Mouse (Mus musculus) intestine, embryonic 14.5 days (tissue): ENCODE measurements around the gene Rmdn2. TPM values are rescaled to one million over a fixed set of nuclear protein-coding genes. Genes with fewer than 3 reads are reported as not detected.

Experiments
- ATAC-seq: fragments of 200-750 bp; cut with Nextera tagmentation; replicated peaks from 2 replicates; pipeline ENCODE4 v1.8.0; 2017; ENCODE audit warnings: low read depth, moderate number of reproducible peaks, moderate TSS enrichment, moderate library complexity; ENCODE audit not compliant: low FRiP score, low TSS enrichment
- DNase-seq: peaks from one replicate; pipeline ENCODE4 v3.0.0-alpha.2; 2018; ENCODE audit warnings: low spot score
- H3K27ac ChIP-seq: fragments of 300-500 bp; sonication (generic); 2 replicates; pipeline ENCODE4 v1.5.1; 2014; ENCODE audit warnings: low read depth, mild to moderate bottlenecking, control low read depth
- H3K27me3 ChIP-seq: fragments of 300-500 bp; sonication (generic); replicated peaks from 2 replicates; pipeline ENCODE4 v1.6.1; 2014; ENCODE audit warnings: low read length, control low read depth; ENCODE audit not compliant: control insufficient read depth, insufficient read depth
- H3K36me3 ChIP-seq: fragments of 300-500 bp; sonication (generic); 2 replicates; pipeline ENCODE4 v1.6.1; 2014; ENCODE audit warnings: low read length, control low read depth; ENCODE audit not compliant: control insufficient read depth, insufficient read depth
- H3K4me1 ChIP-seq: fragments of 300-500 bp; sonication (generic); replicated peaks from 2 replicates; pipeline ENCODE4 v1.6.1; 2014; ENCODE audit warnings: low read length, control low read depth, mixed read lengths; ENCODE audit not compliant: control insufficient read depth, insufficient read depth
- H3K4me2 ChIP-seq: fragments of 300-500 bp; sonication (generic); 2 replicates; pipeline ENCODE4 v1.6.1; 2014; ENCODE audit warnings: low read length
- H3K4me3 ChIP-seq: fragments of 300-500 bp; sonication (generic); 2 replicates; pipeline ENCODE4 v1.5.1; 2014; ENCODE audit warnings: low read depth, low read length, control low read depth, mixed read lengths
- H3K9ac ChIP-seq: fragments of 300-500 bp; sonication (generic); 2 replicates; pipeline ENCODE4 v1.6.1; 2014; ENCODE audit warnings: mild to moderate bottlenecking, low read length
- H3K9me3 ChIP-seq: fragments of 300-500 bp; sonication (generic); 2 replicates; pipeline ENCODE4 v1.6.1; 2016; ENCODE audit warnings: low read length, control low read depth; ENCODE audit not compliant: control insufficient read depth
- WGBS: fragments of 180-500 bp; shearing (Covaris S2); extraction: QIAGEN DNeasy Blood & Tissue Kit; methylation state at CpG from one replicate; pipeline ENCODE4 v1.1.7; 2014; 5-methylcytosine and 5-hydroxymethylcytosine counted together
- polyA plus RNA-seq: library from polyadenylated mRNA; unstranded; fragments of >200 nt; fragmentation: Nextera tagmentation; extraction: Ambion mirVana; gene quantifications from 2 replicates; pipeline ENCODE4 v1.2.1, GENCODE M21; 2014

Gene Rmdn2
- polyA plus RNA-seq, 1 experiment from 2014 or later: 8.3 TPM

DNA sequence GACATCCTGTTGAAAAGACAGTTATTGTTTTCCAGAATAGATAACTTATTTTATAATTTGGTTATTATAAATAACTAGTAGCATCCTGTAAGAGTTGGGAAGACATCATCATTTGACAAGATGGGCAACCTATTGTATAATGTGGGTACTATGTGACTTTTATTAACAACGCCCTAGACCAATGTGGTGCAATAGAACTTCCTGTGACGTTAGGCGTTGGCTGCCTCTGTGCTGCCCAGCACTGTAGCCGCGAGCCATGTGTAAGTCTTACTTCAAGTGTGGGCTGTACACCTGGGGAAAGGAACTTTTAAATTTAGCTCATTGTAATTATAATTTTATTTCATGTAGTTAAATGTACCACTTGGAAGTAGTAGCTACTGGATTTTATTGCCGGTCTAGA lies 10.4 kb downstream of the Rmdn2 start:
- no peak overlapping the region for H3K4me3 ChIP-seq
- H3K27ac ChIP-seq: no peak overlapping the region
- no peak overlapping the region for H3K4me2 ChIP-seq
- H3K9me3 ChIP-seq: no peaks in the 10 kb centered on the region
- H3K4me1 ChIP-seq: no peaks in the 10 kb centered on the region
- H3K9ac ChIP-seq: no peak overlapping the region
- H3K36me3 ChIP-seq: no peaks in the 10 kb centered on the region
- WGBS: 94% methylated on average over 6 of the region's 6 CpGs
- no peak for ATAC-seq
- no peaks in the 10 kb centered on the region for H3K27me3 ChIP-seq
- DNase-seq: no peak

DNA sequence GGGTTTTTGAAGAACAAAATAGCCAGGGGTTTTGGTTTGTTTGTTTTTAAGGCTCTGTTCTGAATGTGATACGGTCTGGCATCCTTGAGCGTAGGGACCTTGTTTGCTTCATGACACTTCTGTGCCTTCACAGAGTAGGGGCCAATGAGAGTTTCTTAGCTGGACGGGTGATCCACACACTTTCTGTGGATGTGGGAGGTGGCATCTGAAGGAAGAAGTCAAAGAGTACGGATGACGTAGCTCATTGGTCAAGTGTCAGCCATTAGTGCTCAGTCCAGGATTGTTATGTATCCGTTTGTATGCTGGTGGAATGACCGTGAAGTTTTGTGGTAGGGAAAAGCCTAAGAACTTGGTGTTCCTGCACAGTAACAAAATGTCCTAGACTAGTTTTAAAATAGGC lies 10.9 kb downstream of the Rmdn2 start:
- Histone ChIP-seq H3K36me3 (no peaks in the 10 kb centered on the region), H3K4me2 (no peak overlapping the region), H3K27ac (no peak overlapping the region), H3K4me1 (no peaks in the 10 kb centered on the region), H3K9me3 (no peaks in the 10 kb centered on the region), H3K4me3 (no peak overlapping the region), H3K27me3 (no peaks in the 10 kb centered on the region), H3K9ac (no peak overlapping the region)
- WGBS: 78% methylated on average over 7 of the region's 7 CpGs
- no peak for DNase-seq
- ATAC-seq: no peak

DNA sequence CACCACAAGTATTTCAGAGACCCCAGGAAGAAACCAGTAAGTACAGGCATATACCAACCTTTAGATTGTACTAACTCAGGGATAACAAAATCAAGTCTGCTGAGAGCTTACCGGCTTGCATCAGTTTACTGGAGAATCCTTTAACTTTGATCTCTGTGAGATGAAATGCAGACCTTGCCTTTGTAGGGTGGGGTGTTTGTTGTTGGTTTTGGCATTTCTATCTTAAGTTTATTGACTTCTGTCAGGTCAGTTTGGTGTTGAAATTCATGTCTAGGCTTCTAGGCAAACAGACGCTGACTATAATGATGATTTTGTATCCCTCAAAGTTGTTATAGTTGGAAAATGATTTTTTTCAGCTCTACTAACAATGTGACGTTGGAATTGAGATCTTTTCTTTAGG lies 12.2 kb downstream of the Rmdn2 start:
- Histone ChIP-seq H3K4me1 (no peaks in the 10 kb centered on the region), H3K9ac (no peak overlapping the region), H3K4me3 (no peak overlapping the region), H3K36me3 (no peaks in the 10 kb centered on the region), H3K27me3 (no peaks in the 10 kb centered on the region), H3K27ac (no peak overlapping the region), H3K4me2 (no peak overlapping the region), H3K9me3 (no peaks in the 10 kb centered on the region)
- no peak for DNase-seq
- 58% methylated on average over 3 of the region's 3 CpGs for WGBS
- ATAC-seq: no peak

GRCm38 (mm10) chr17:79626241-79626816 lies 14.7 kb downstream of the Rmdn2 start:
- Histone ChIP-seq H3K4me2 (no peak overlapping the region), H3K27ac (no peak overlapping the region), H3K27me3 (no peaks in the 10 kb centered on the region), H3K4me3 (no peak overlapping the region), H3K4me1 (no peaks in the 10 kb centered on the region), H3K9me3 (no peaks in the 10 kb centered on the region), H3K9ac (no peak overlapping the region), H3K36me3 (no peaks in the 10 kb centered on the region)
- ATAC-seq (no peak), DNase-seq (no peak)
- WGBS: 82% methylated on average over 12 of the region's 12 CpGs

DNA sequence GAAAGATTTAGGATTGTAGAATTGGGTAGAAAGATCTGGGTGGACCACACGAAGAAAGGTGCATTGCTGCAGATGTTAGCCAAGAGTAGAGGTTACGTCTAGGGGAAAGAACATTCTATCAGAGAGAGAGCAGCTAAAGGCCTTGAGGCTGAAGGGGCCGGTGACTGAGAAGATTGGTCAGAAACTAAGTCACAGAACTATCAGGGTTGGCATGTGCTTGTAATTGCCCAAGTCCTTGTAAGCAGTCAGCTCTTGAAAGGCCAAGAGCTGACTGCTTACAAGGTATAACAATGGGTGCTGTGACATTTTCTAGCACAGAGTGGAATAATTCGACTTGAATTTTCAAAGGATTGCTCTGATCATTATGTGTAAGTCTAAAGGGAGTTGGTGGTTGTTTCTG lies 38.2 kb downstream of the Rmdn2 start:
- no peak for ATAC-seq
- WGBS: 89% methylated on average over 4 of the region's 4 CpGs
- no peak overlapping the region for H3K9ac ChIP-seq

DNA sequence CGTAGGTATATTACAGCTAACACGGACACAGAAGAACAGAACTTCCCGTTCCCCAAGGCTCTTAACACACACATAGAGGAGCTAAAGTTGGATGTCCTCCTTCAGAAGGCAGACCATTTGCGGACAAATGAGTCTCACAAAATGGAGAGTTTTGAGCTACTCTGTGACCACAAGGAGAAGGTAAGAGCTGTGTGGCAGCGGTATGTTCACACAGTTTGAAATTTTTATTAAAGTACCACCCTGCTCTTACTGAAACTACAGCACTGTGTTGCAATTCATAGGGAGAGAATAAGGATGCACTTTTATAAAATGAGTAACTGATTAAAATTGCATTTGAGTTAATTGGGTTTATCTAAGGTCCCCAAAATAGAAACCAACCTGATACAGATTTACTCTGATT lies 38.6 kb downstream of the Rmdn2 start:
- no peaks in the 10 kb centered on the region for H3K27me3 ChIP-seq
- H3K9ac ChIP-seq: no peak overlapping the region
- no peaks in the 10 kb centered on the region for H3K36me3 ChIP-seq
- WGBS: 95% methylated on average over 5 of the region's 5 CpGs
- DNase-seq (no peak), ATAC-seq (no peak)
- no peaks in the 10 kb centered on the region for H3K4me1 ChIP-seq
- H3K4me2 ChIP-seq: no peak overlapping the region
- H3K9me3 ChIP-seq: no peaks in the 10 kb centered on the region
- no peak overlapping the region for H3K27ac ChIP-seq
- no peak overlapping the region for H3K4me3 ChIP-seq

More for the DNA sequence above, 38.2 kb downstream of the Rmdn2 start:
- H3K27me3 ChIP-seq: no peaks in the 10 kb centered on the region
- no peaks in the 10 kb centered on the region for H3K9me3 ChIP-seq
- no peak overlapping the region for H3K4me2 ChIP-seq
- H3K4me1 ChIP-seq: no peaks in the 10 kb centered on the region
- H3K36me3 ChIP-seq: no peaks in the 10 kb centered on the region
- no peak overlapping the region for H3K27ac ChIP-seq
- H3K4me3 ChIP-seq: no peak overlapping the region
- DNase-seq: no peak

GRCm38 (mm10) chr17:79653171-79653570 lies 41.5 kb downstream of the Rmdn2 start:
- ATAC-seq: no peak
- Histone ChIP-seq H3K27ac (no peak overlapping the region), H3K4me1 (no peaks in the 10 kb centered on the region)

GRCm38 (mm10) chr17:79654187-79654586 lies 42.5 kb downstream of the Rmdn2 start:
- H3K36me3 ChIP-seq: no peaks in the 10 kb centered on the region
- no peak overlapping the region for H3K9ac ChIP-seq
- ATAC-seq (no peak), DNase-seq (no peak)
- H3K4me2 ChIP-seq: no peak overlapping the region
- H3K4me3 ChIP-seq: no peak overlapping the region
- 71% methylated on average over 3 of the region's 3 CpGs for WGBS
- no peaks in the 10 kb centered on the region for H3K27me3 ChIP-seq
- no peaks in the 10 kb centered on the region for H3K4me1 ChIP-seq
- no peak overlapping the region for H3K27ac ChIP-seq
- H3K9me3 ChIP-seq: no peaks in the 10 kb centered on the region

More at GRCm38 (mm10) chr17:79653171-79653570, 41.5 kb downstream of the Rmdn2 start:
- WGBS: 77% methylated on average over 1 of the region's 1 CpGs
- no peak for DNase-seq
- Histone ChIP-seq H3K9me3 (no peaks in the 10 kb centered on the region), H3K36me3 (no peaks in the 10 kb centered on the region), H3K4me3 (no peak overlapping the region), H3K9ac (no peak overlapping the region), H3K4me2 (no peak overlapping the region), H3K27me3 (no peaks in the 10 kb centered on the region)

- WGBS: 59% methylated on average over 9 of the region's 9 CpGs
- Histone ChIP-seq H3K4me3 (no peak overlapping the region), H3K9me3 (no peaks in the 10 kb centered on the region), H3K27me3 (no peaks in the 10 kb centered on the region), H3K4me1 (0 out of 2 replicates have a peak, but pooled peaks cover 4% of the 10 kb centered on the region), H3K4me2 (no peak overlapping the region), H3K9ac (no peak overlapping the region), H3K27ac (no peak overlapping the region), H3K36me3 (no peaks in the 10 kb centered on the region)
- no peak for ATAC-seq
- no peak for DNase-seq
Measured at GRCm38 (mm10) chr17:79657785-79658184, 46.1 kb downstream of the Rmdn2 start.
